Mouse (Mus musculus): ENCODE measurements around the gene Tbx3.

Tbx3 gene

DNA sequence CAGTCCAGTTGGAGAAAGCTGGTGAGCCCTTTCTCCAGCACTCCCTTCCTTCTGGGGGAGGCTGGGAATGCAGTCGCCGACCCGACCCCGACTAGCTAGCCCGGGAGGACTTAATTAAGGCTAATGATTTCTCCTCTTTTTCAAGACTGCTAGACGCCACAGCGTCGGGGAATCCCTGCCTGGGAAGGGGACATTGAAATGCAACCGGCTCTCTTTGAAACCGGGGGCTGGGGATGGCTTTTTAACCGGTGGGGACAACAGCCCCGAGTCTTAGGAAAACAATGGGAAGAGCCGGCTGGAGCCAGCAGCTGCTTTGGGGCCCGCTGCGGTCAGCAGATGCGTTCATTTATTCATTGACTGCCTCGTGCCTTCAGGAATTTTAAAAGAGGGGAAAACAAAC, 36.0 kb downstream of the Tbx3 start:
- no peak for DNase-seq (ENCODE audit: low read depth)

GRCm38 (mm10) chr5:119708850-119709585, 38.5 kb downstream of the Tbx3 start:
- DNase-seq (ENCODE audit: low read depth): no peak

DNA sequence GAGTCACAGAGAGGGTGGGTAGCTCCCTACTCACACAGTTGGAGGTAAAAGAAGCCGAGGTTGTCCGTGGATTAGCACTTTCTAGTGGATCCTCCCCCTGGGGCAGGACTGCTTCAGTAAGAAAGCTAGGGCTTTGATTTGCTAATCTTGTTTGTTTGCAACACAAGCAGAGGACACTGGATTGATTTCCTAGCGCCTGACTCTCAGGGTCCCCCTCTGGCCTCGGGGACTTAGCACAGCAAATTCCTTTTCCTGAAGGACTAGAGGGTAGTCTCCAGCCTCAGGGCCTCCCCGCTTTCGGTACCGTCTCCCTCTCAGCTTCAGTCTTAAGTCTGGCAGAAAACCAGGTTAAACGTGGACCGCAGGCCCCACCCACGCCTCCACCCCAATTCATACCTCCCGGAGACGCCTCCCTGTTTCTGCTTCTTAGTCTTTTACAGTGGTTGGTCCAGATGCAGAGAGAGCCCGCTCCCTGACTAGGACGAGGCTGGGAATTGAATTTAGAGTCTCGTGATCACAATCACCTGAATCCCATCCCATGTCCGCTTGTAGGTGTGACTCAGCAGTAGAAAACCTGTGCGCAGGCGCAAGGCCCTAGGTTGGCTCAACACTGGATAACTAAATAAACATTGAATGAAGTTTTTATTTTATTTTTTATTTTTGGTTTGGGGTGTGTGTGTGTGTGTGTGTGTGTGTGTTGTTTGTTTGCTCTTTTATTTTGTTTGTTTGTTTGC, 39.5 kb downstream of the Tbx3 start:
- DNase-seq (ENCODE audit: low read depth): no peak

DNA sequence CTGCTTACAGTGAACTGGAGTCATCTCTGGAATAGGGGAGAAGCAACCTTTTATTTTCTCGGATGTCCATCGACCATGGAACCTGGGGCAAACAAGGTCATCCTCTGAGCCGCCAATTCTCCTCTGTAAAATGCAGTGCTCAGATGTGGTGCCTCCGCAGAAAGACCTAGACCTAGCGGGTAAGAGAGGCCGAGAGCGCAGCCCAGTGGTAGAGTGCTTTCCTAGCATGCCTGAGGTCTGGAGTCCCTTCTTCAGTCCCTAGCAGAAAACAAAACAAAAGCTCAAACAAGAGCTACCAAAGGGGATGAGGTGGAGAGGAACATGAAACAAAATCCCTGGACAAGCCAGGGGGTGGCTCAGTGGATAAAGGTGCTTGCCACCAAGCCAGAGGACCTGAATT, 40.3 kb downstream of the Tbx3 start:
- DNase-seq (ENCODE audit: low read depth): no peak

DNA sequence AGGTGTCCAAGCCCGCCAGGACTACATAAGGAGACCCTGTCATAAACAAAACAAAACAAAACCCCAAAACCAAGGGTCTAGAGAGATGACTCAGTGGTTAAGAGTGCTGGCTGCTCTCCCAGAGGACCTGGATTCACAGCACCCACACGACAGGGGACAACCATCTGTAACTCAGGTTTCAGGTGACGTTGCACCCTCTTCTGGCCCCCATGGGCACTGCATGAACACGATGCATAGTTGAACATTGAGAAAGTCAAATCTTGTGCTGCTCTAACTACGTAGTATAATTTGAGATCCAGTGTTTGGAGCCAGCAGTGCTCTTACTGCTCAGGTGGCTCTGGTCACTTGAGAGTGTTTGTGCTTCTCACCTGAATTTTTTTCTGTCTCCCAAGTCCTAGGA, 41.2 kb downstream of the Tbx3 start:
- DNase-seq (ENCODE audit: low read depth): no peak

- peak; percentile 42 for DNase-seq (ENCODE audit: low read depth)
Observed at GRCm38 (mm10) chr5:119712679-119713246, 42.3 kb downstream of the Tbx3 start.

DNA sequence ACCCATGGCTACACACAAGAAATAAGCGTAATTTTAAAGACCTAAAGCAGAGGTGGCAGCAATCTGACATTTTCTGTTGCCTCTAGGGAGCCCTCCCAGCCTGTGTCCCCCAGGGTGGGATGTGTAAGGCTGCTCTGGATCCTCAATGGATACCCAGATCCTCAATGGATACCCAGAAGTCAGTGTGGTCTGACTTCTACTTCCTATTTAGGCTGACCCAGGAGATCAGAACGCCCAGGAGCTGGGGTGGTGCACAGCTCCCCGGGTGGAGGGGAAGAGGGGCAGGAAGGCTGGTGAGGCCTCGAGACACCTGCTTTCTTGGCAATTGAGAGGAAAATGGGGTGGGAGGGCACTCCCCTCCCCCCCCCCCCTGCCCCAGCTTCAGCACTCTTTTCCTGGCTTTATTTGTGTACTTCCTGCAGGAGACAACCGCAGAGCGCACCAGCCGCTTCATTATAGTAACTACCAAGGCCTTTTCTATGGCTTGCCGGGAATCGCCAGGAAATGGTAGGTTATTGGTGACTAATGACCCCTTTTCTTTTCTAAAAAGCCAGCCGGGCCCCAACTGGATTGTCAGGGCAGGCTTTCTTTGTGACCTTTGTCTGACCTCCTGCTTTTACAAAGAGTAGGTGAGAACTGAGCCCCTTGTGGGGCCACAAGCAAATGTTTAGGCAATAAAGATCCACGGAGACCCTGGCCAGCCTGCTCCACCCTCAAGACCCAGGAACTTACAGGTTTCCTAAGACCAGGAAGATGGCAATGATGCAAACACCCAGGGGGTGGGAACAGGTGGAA, 50.2 kb downstream of the Tbx3 start:
- DNase-seq (ENCODE audit: low read depth): no peak

- DNase-seq (ENCODE audit: low read depth): peak; percentile 18
Observed at GRCm38 (mm10) chr5:119732978-119733377, 62.5 kb downstream of the Tbx3 start.
